Mouse (Mus musculus): ENCODE measurements around the gene Per2. TPM values are rescaled to one million over a fixed set of nuclear protein-coding genes. Genes with fewer than 3 reads are reported as not detected.

Per2 gene
- polyA plus RNA-seq, 1 experiment, result 18.1 TPM

DNA sequence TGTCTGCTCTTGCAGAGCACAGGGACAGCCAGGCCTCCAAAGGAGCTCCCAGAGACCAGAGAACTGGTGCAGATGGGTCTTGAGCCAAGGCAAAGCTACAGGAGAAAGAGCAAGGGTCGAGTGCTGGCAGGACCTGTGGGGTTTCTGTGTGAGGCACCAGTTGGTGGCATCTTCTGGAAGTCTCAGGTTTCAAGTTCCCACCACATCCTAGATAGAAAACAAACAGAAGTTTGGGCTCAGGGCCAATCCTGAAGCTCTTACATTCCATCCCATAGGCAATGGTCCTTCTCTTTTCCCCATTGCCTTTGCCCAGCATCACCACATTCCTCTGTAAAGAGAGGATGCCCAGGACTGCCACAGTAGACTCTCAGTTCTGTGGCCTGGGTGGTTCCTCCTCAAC is 54.1 kb downstream of the Per2 start:
- 32% methylated on average over 1 of the region's 1 CpGs for WGBS
- H3K27ac ChIP-seq (ENCODE audit: insufficient read depth, low read length), result no peak overlapping the region
- no peak for DNase-seq
- TF ChIP-seq POLR2A (IDR thresholded peaks at IDR 0.05; ENCODE audit: borderline replicate concordance, insufficient read depth, low read length) (no peak), CTCF (IDR thresholded peaks at IDR 0.05; ENCODE audit: borderline replicate concordance, insufficient read depth, low read depth, low read length) (no peak)
- H3K27me3 ChIP-seq (ENCODE audit: control insufficient read depth, insufficient read depth, low read length), result no peaks in the 10 kb centered on the region
- peak overlapping the region; percentile 48 for H3K4me3 ChIP-seq (replicated peaks; ENCODE audit: insufficient read depth, low read depth, low read length)
- H3K4me1 ChIP-seq (ENCODE audit: control insufficient read depth, insufficient read depth, low read length), result peaks cover 7% of the 10 kb centered on the region

DNA sequence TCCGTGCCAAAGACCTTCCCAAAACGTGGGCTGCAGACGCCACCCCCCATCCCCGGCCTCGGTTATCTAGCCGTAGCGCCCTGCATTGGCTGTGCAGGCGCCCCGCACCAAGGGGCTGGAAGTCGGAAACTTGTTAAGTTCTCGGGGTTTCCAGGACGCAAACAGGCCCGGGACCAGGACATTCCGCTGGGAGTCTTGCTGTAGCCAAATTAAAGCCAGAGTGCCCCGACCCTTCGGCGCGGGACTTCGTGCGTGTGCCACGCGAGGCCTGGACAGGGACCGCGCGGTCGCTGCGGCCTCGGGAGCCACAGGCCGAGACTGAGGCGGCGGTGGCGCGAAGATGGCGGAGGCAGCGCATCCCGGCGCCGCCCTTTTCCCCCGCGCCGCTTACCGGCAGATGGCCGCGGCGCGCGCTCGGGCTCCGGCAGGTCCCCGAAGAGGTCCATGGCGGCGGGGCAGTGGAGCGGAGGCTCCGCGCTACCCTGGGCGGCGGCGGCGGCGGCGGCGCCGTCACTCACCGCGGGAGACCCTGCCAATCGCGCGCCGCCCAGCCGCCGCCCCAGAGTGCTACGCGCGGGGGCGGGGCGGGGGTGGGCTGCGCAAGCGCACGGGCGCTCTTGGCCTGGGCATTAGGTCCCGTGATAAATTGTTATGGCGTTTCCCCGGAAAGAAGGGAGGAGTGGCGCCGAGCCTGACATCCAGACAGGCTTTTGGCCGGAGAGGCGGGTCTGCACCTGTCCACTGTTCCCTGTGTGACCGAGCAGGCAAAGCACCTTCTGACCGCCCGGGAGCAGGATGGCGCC is 60.7 kb downstream of the Per2 start, which contains the start of gene Ilkap:
Gene Ilkap, minus strand, starts transcription at position 556 of the 803 bp plus-strand sequence.
- peaks cover 7% of the 10 kb centered on the region; the same call in 1 of the 2 replicates for H3K4me1 ChIP-seq (ENCODE audit: control insufficient read depth, insufficient read depth, low read length)
- peak; percentile 88 to 89 for DNase-seq
- no peak for TF ChIP-seq CTCF (IDR thresholded peaks at IDR 0.05; ENCODE audit: borderline replicate concordance, insufficient read depth, low read depth, low read length)
- TF ChIP-seq POLR2A (IDR thresholded peaks at IDR 0.05; ENCODE audit: borderline replicate concordance, insufficient read depth, low read length), result peak; percentile 74; the same call in 1 of the 2 replicates
- peak within 1 kb of the TSS; percentile 61 for H3K27ac ChIP-seq (ENCODE audit: insufficient read depth, low read length)
- under 1% methylated on average over 91 of the region's 91 CpGs for WGBS
- peak within 1 kb of the TSS; percentile 61 for H3K4me3 ChIP-seq (replicated peaks; ENCODE audit: insufficient read depth, low read depth, low read length)
- H3K27me3 ChIP-seq (ENCODE audit: control insufficient read depth, insufficient read depth, low read length), result no peaks in the 10 kb centered on the region

DNA sequence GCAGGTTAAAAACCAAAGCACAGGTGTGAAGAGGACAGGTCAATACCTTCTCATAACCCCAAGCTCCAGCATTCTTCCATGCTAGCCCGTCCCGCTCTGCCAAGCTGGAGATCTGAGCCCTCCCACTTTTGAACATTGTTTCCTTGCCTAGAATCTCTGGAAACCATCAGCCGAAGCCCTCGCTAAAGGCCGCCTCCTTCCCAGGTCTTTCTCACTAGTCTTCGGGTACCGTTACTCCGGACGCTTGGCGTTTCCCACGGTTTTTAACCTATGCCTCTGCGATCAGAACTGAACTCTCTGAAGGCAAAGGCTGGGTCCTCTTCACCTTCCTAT is 61.2 kb downstream of the Per2 start:
- peak overlapping the region; percentile 60; the same call in 1 of the 2 replicates for H3K27ac ChIP-seq (ENCODE audit: insufficient read depth, low read length)

DNA sequence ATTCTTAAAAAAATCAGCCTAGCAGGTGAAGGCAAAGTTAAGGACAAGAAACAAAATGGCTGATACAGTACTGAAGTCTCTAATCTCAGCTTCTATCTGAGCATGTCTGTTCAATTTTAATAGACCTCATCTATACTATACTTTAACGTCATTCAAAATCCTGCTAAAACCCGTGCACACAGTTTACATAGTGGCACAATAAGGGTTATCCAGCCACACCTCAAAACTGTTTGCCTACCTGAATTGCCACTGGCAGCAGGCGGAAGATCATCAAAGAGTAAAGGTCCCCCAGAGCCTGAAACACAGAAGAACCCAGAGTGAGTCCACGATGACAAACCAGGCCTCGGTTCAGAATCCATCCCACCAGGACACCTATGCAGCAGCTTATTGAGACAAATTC is 68.8 kb downstream of the Per2 start:
- no peaks in the 10 kb centered on the region for H3K27me3 ChIP-seq (ENCODE audit: control insufficient read depth, insufficient read depth, low read length)
- no peak overlapping the region for H3K4me3 ChIP-seq (replicated peaks; ENCODE audit: insufficient read depth, low read depth, low read length)
- TF ChIP-seq POLR2A (IDR thresholded peaks at IDR 0.05; ENCODE audit: borderline replicate concordance, insufficient read depth, low read length), result no peak
- no peak for TF ChIP-seq CTCF (IDR thresholded peaks at IDR 0.05; ENCODE audit: borderline replicate concordance, insufficient read depth, low read depth, low read length)
- 96% methylated on average over 5 of the region's 5 CpGs for WGBS
- H3K27ac ChIP-seq (ENCODE audit: insufficient read depth, low read length), result no peak overlapping the region
- H3K4me1 ChIP-seq (ENCODE audit: control insufficient read depth, insufficient read depth, low read length), result no peaks in the 10 kb centered on the region; the same call in 1 of the 2 replicates
- no peak for DNase-seq

More for the DNA sequence above, 61.2 kb downstream of the Per2 start:
- WGBS, result under 1% methylated on average over 12 of the region's 12 CpGs
- H3K27me3 ChIP-seq (ENCODE audit: control insufficient read depth, insufficient read depth, low read length), result no peaks in the 10 kb centered on the region
- peak overlapping the region; percentile 61 for H3K4me3 ChIP-seq (replicated peaks; ENCODE audit: insufficient read depth, low read depth, low read length)
- no peak for TF ChIP-seq CTCF (IDR thresholded peaks at IDR 0.05; ENCODE audit: borderline replicate concordance, insufficient read depth, low read depth, low read length)
- TF ChIP-seq POLR2A (IDR thresholded peaks at IDR 0.05; ENCODE audit: borderline replicate concordance, insufficient read depth, low read length), result no peak
- peaks cover 7% of the 10 kb centered on the region; the same call in 1 of the 2 replicates for H3K4me1 ChIP-seq (ENCODE audit: control insufficient read depth, insufficient read depth, low read length)
- DNase-seq, result no peak

DNA sequence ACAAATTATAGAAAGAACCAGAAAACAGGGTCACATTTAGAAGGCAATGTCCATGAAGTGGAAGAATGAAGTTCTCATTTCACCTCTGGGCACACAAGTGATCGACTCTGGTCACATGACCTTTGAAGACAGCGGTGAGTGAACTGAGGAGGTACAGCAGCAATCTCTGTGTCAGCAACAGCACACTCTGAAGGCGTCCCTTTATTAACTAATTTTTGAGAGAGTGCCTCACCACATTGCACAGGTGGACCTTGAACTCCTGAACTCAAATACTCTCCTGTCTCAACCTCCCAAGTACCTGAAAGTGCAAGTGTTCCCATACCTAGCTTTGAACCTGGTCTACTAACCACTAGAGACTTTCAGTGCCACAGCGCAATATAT is 78.0 kb downstream of the Per2 start:
- Histone ChIP-seq H3K4me1 (ENCODE audit: control insufficient read depth, insufficient read depth, low read length) (no peaks in the 10 kb centered on the region), H3K4me3 (replicated peaks; ENCODE audit: insufficient read depth, low read depth, low read length) (no peak overlapping the region), H3K27ac (ENCODE audit: insufficient read depth, low read length) (no peak overlapping the region), H3K27me3 (ENCODE audit: control insufficient read depth, insufficient read depth, low read length) (no peaks in the 10 kb centered on the region)
- TF ChIP-seq POLR2A (IDR thresholded peaks at IDR 0.05; ENCODE audit: borderline replicate concordance, insufficient read depth, low read length) (no peak), CTCF (IDR thresholded peaks at IDR 0.05; ENCODE audit: borderline replicate concordance, insufficient read depth, low read depth, low read length) (no peak)
- WGBS, result 92% methylated on average over 4 of the region's 4 CpGs
- DNase-seq, result no peak

DNA sequence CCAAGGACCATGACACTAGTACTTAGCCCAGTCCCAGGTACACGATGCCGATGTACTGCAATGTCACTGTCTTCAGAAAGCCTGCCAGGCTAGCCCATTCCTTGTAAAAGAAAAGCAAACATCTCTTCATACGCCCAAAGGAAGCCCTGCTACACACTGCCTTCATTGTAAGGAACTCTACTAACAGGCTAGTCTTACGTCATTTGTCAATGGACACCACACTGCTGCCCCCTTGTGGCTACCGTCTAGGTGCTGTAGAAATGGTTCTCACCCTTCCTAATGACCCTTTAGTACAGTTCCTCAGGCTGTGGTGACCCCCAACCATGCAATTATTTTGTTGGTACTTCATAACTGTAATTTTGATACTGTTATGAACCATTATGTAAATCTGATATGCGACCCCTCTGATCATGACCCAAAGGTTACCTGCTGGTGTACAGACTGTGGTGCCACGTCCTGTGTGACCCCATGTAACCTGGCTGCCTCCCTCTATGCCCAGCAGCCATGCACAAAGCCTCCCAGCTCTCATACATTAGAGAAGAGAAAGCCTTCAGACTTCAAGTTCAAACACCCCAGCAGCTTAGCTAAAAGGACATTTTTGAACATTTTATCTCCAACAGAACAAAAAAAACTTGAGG is 78.6 kb downstream of the Per2 start:
- TF ChIP-seq POLR2A (IDR thresholded peaks at IDR 0.05; ENCODE audit: borderline replicate concordance, insufficient read depth, low read length), result no peak
- TF ChIP-seq CTCF (IDR thresholded peaks at IDR 0.05; ENCODE audit: borderline replicate concordance, insufficient read depth, low read depth, low read length), result peak; percentile 78
- no peaks in the 10 kb centered on the region for H3K4me1 ChIP-seq (ENCODE audit: control insufficient read depth, insufficient read depth, low read length)
- DNase-seq, result peak; percentile 55 to 67
- H3K4me3 ChIP-seq (replicated peaks; ENCODE audit: insufficient read depth, low read depth, low read length), result no peak overlapping the region
- 58% methylated on average over 7 of the region's 7 CpGs for WGBS
- H3K27me3 ChIP-seq (ENCODE audit: control insufficient read depth, insufficient read depth, low read length), result no peaks in the 10 kb centered on the region
- H3K27ac ChIP-seq (ENCODE audit: insufficient read depth, low read length), result no peak overlapping the region

DNA sequence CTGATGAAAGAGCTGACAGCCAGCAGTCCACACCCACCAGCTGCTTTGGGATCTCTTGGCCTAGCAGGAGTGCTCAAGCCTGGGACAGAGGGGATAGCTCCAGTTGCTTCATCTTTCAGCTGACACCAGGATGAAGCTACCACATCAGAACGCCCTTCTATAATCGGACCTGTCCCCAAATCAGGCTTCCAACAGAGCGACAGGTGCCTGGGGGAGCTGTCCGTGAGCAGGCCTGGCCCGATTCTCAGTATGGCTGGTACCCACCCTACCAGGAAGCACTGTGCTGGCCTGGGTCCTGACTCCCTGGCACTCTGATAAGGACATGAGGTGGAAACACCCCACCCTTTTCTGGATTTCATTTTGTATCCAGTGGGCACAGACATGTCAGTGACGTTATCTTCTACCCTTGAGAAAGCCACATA is 85.7 kb downstream of the Per2 start:
- H3K4me3 ChIP-seq (replicated peaks; ENCODE audit: insufficient read depth, low read depth, low read length), result no peak overlapping the region
- H3K27me3 ChIP-seq (ENCODE audit: control insufficient read depth, insufficient read depth, low read length), result no peaks in the 10 kb centered on the region
- TF ChIP-seq POLR2A (IDR thresholded peaks at IDR 0.05; ENCODE audit: borderline replicate concordance, insufficient read depth, low read length), result no peak
- no peak for TF ChIP-seq CTCF (IDR thresholded peaks at IDR 0.05; ENCODE audit: borderline replicate concordance, insufficient read depth, low read depth, low read length)
- 69% methylated on average over 6 of the region's 6 CpGs for WGBS
- no peak for DNase-seq
- no peak overlapping the region for H3K27ac ChIP-seq (ENCODE audit: insufficient read depth, low read length)
- H3K4me1 ChIP-seq (ENCODE audit: control insufficient read depth, insufficient read depth, low read length), result no peaks in the 10 kb centered on the region

Measured in cerebellum, adult 2 months (tissue).